Mouse (Mus musculus): ENCODE measurements around the gene Prkn.

DNA sequence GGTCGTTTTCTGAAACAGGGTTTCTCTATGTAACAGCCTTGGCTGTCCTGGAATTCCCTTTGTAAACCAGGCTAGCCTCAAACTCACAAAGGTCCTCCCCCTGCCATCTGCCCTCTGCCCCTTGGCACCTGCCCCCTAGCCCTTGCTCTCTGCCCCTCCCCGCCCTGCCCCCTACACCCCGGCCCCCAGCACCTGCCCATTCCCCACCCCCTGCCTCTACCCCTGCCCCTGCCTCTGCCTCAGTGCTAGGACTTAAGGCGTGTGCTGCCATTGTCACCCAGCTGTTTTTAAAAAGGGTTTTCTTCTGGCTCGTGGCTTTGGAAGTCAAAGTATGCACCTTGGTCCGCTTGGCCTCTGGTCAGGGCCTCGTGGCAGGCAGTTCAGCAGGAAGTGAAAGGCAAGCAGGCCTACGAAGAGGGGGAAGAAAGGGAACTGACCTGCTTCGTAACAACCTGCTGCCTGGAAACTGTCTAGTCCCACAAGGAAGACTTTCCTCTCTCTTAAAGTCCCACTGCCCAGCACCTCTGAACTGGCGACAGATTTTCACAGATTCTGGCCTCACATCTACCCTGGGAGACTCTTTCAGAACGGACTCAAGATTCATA, 1190.5 kb downstream of the Prkn start:
- TF ChIP-seq CTCF (IDR thresholded peaks at IDR 0.05) (no peak), EP300 (IDR thresholded peaks at IDR 0.05) (no peak)

Measured in lung, postnatal 0 days (tissue).